Mouse (Mus musculus) right cerebral cortex, postnatal 36 days (tissue): Measurements from ENCODE around the gene Vma21-ps.
A peak's percentile ranks its signal among the peaks of the same experiment; 100 is the strongest.
"Not testable (repeated sequence)": the region's sequence is repeated elsewhere in the genome, so short reads cannot be mapped to it uniquely, and the experiment has no call there.

Experiments used
- DNase-seq, 2 experiments: peaks; one replicate each; pipeline ENCODE4 v3.0.0; 2022; ENCODE audit warnings: low spot score in 2 of 2, mixed read lengths in 1 of 2

The Vma21-ps gene

DNA sequence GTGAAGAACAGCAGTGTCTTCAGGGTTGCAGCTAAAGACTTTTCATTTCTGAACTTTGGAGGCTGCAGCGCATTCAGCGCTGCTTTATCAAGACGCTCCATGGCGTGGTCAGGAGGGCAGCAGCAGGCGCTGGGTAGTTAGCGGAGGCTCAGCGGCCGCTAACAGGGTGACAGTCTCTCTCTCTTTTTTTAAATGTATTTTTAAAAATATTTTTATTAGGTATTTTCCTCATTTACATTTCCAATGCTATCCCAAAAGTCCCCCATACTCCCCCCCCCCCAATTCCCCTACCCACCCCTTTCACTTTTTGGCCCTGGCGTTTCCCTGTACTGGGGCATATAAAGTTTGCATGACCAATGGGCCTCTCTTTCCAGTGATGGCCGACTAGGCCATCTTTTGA lies at the start of gene Vma21-ps:
Vma21-ps (minus strand) TSS at position 101 of the 400 bp plus-strand sequence.
- not testable (repeated sequence) for DNase-seq

- DNase-seq, result no peak
Observed at GRCm38 (mm10) chr4:52543001-52543400, 46.0 kb upstream of the Vma21-ps start.

DNA sequence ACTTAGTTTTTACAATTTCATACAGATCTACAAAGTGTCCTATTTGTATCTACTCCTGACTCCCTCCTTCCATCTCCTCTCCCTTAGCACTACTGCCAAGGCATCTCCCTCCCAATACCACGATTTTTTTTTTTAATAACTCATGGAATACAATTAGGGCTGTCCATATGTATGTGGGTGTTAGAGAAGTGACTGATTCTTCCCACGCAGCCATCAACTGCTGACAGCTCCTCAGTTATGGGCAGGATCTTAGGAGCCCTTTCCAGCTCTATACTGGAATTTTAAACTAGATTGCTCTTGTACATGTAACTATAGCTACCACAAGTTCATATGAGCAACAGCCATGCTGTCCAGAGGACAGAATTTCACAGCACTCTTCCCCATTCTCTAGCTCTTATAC lies 33.6 kb upstream of the Vma21-ps start:
- no peak for DNase-seq

GRCm38 (mm10) chr4:52526464-52526863 lies 29.4 kb upstream of the Vma21-ps start:
- DNase-seq, result no peak

- DNase-seq, result no peak
Observed at GRCm38 (mm10) chr4:52519301-52519700, 22.3 kb upstream of the Vma21-ps start.

DNA sequence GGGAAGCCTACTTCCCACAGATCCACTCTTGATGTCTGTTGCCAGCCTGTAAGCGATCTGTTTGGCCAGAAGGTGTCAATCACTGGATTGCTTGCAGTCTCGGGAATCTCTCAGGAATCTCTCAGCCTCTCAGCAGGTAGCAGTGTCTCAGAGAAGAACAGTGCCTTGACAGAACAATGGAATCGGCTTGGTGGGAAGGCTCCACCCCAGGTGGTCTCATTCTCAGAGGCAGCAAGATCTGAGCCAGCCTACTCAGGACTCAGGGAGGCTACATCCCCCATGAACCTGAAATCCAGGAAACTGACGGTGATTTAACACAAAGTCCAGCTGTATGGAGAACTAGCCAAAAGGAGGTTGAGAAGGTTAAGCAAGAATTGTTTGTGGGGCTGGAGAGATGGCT lies 20.5 kb upstream of the Vma21-ps start:
- no peak for DNase-seq

- DNase-seq, result no peak
Observed at GRCm38 (mm10) chr4:52487486-52487885, 9.6 kb downstream of the Vma21-ps start.

DNA sequence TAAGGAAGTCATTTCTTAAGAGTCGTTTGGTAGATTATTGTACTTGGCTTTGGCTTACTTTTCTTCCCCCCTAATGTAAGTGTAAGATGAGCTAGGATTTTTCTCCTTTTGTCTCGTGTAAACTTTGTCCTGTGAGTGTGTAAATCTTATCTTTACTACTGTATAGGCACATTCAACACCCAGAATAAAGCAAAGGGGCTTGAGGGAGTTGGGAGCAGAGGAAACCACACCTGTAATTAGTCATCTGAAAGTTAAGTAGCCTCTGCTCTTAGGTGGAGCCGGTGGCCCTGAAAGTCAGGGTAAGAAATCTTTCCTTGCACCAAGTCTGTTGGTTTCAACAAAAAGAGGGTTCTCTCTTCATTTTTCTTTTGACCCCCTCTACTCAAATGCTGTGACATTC lies 23.6 kb downstream of the Vma21-ps start:
- DNase-seq, result no peak

DNA sequence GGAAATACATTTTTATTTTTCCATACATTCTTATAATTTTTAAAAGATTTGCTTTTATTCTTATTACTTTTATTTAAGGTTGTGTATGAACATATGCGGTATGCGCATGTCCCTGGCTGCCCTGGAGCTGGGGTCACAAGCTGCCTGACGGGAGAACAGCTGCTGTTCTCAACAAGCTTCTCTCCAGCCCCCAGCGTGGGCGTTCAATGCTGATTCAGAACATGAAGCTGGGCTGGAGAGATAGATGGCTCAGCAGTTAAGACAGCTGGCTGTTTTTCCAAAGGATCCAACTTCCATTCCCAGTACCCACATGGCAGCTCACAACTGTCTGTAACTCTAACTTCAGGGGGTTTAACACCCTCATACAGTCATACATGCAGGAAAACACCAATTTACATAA lies 35.7 kb downstream of the Vma21-ps start:
- peak; percentile 52 to 75 for DNase-seq

DNA sequence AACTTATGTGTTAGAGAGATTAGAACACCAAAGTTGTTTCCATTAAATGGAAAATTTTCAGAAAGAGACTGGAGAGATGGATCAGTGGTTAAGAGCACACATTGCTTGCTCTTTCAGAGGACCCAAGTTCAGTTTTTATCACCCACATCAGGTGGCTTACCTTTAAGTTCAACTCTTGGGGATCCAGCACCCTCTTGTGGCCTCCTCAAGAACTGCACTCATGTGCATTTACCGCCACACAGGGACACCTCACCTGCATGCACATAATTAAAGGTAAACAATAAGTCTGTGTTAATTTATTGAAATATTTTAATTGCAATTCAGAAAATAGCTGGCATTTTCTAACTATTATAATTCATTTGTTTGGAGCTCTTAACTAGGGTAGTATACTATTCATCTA lies 37.3 kb downstream of the Vma21-ps start:
- DNase-seq, result no peak
